Mouse (Mus musculus) heart, postnatal 0 days (tissue): ENCODE data around the gene Ripk4. TPM values are rescaled to one million over a fixed set of nuclear protein-coding genes. Genes with fewer than 3 reads are reported as not detected.
A peak's percentile ranks its signal among the peaks of the same experiment; 100 is the strongest.

Experiments
- ATAC-seq: fragments of 200-750 bp; cut with Nextera tagmentation; 2 replicates; pipeline ENCODE4 v1.8.0; 2017; ENCODE audit warnings: low read depth, moderate number of reproducible peaks, moderate library complexity; ENCODE audit not compliant: insufficient read depth
- DNase-seq: peaks from one replicate; pipeline ENCODE4 v3.0.0-alpha.2; 2016; ENCODE audit warnings: low spot score
- H3K27ac ChIP-seq: fragments of 300-500 bp; sonication (generic); 2 replicates; pipeline ENCODE4 v1.5.1; 2014; ENCODE audit warnings: low read depth, mild to moderate bottlenecking
- H3K27me3 ChIP-seq: fragments of 300-500 bp; sonication (generic); 2 replicates; pipeline ENCODE4 v1.6.1; 2014; ENCODE audit warnings: low read length, mixed read lengths; ENCODE audit not compliant: control insufficient read depth, insufficient read depth
- H3K36me3 ChIP-seq: fragments of 300-500 bp; sonication (generic); replicated peaks from 2 replicates; pipeline ENCODE4 v1.6.1; 2014; ENCODE audit warnings: low read length, mixed read lengths; ENCODE audit not compliant: control insufficient read depth, insufficient read depth
- H3K4me1 ChIP-seq: fragments of 300-500 bp; sonication (generic); 2 replicates; pipeline ENCODE4 v1.6.1; 2014; ENCODE audit warnings: antibody characterized with exemption; ENCODE audit not compliant: control insufficient read depth, insufficient read depth
- H3K4me2 ChIP-seq: fragments of 300-500 bp; sonication (generic); 2 replicates; pipeline ENCODE4 v1.6.1; 2014; ENCODE audit warnings: low read depth, mild to moderate bottlenecking, low read length, moderate library complexity
- H3K4me3 ChIP-seq: fragments of 300-500 bp; sonication (generic); 2 replicates; pipeline ENCODE4 v1.5.1; 2014; ENCODE audit warnings: low read depth, low read length
- H3K9ac ChIP-seq: fragments of 300-500 bp; sonication (generic); replicated peaks from 2 replicates; pipeline ENCODE4 v1.6.1; 2014; ENCODE audit warnings: low read depth, low read length, mixed read lengths
- H3K9me3 ChIP-seq: fragments of 300-500 bp; sonication (generic); replicated peaks from 2 replicates; pipeline ENCODE4 v1.6.1; 2016; ENCODE audit warnings: low read length; ENCODE audit not compliant: control insufficient read depth
- CTCF ChIP-seq: IDR thresholded peaks from 2 replicates; pipeline ENCODE4 v1.5.1; 2016; ENCODE audit warnings: antibody characterized with exemption, control low read depth, low read depth
- EP300 ChIP-seq: IDR thresholded peaks from 2 replicates; pipeline ENCODE4 v1.6.1; 2016; ENCODE audit warnings: antibody characterized with exemption, low read depth
- WGBS: fragments of 180-500 bp; shearing (Covaris S2); extraction: QIAGEN DNeasy Blood & Tissue Kit; methylation state at CpG from one replicate; pipeline ENCODE4 v1.1.7; 2014; 5-methylcytosine and 5-hydroxymethylcytosine counted together
- polyA plus RNA-seq: library from polyadenylated mRNA; unstranded; fragments of >200 nt; fragmentation: Nextera tagmentation; extraction: Ambion mirVana; gene quantifications from 2 replicates; pipeline ENCODE4 v1.2.1, GENCODE M21; 2015
- total RNA-seq: library from RNA; depleted of rRNA; stranded (reverse); fragments of >200 nt; gene quantifications from 2 replicates; pipeline ENCODE4 v1.2.3, GENCODE M21; 2014; ENCODE audit warnings: low replicate concordance; rRNA removed

Gene Ripk4
- total and polyA plus RNA-seq, 2 experiments from 2014 or later: 1.1 to 4.3 TPM

DNA sequence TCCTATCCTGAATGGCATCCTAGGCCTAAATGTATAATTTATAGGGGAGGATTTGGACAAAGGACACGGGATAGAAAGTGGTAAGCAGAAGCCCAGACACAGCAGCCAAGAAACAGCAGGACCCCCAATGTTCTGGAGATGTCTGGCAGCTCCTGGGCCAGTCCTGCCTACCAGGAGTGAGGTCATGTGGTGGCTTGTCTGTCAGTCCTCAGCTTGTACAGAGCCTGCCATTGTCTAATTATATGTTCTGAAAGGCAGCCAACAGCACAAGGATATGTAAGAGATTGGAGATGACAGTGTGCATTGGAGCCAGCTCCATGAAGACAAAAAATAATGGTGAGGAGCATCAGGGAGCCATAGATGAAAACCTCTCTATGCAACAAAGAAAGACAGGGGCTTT, 61.7 kb downstream of the Ripk4 start:
- H3K36me3 ChIP-seq: no peaks in the 10 kb centered on the region
- H3K4me2 ChIP-seq: no peak overlapping the region
- H3K9ac ChIP-seq: no peak overlapping the region
- ATAC-seq (peak; percentile 55; the same call in 1 of the 2 replicates), DNase-seq (no peak)
- WGBS: 35% methylated on average over 1 of the region's 1 CpGs
- H3K27ac ChIP-seq: no peak overlapping the region
- no peaks in the 10 kb centered on the region for H3K27me3 ChIP-seq
- H3K4me3 ChIP-seq: no peak overlapping the region
- H3K9me3 ChIP-seq: no peaks in the 10 kb centered on the region
- TF ChIP-seq EP300: no peak
- no peak for TF ChIP-seq CTCF
- 0 out of 2 replicates have a peak, but pooled peaks cover 11% of the 10 kb centered on the region for H3K4me1 ChIP-seq

GRCm38 (mm10) chr16:97697769-97698168, 65.8 kb downstream of the Ripk4 start:
- TF ChIP-seq EP300: no peak
- TF ChIP-seq CTCF: peak; percentile 36
- WGBS: 6% methylated on average over 1 of the region's 1 CpGs
- Histone ChIP-seq H3K9ac (no peak overlapping the region), H3K4me1 (0 out of 2 replicates have a peak, but pooled peaks cover 11% of the 10 kb centered on the region), H3K4me3 (no peak overlapping the region), H3K9me3 (no peaks in the 10 kb centered on the region), H3K27me3 (no peaks in the 10 kb centered on the region), H3K4me2 (no peak overlapping the region), H3K27ac (no peak overlapping the region), H3K36me3 (no peaks in the 10 kb centered on the region)
- no peak for DNase-seq
- peak; percentile 41; the same call in 1 of the 2 replicates for ATAC-seq

DNA sequence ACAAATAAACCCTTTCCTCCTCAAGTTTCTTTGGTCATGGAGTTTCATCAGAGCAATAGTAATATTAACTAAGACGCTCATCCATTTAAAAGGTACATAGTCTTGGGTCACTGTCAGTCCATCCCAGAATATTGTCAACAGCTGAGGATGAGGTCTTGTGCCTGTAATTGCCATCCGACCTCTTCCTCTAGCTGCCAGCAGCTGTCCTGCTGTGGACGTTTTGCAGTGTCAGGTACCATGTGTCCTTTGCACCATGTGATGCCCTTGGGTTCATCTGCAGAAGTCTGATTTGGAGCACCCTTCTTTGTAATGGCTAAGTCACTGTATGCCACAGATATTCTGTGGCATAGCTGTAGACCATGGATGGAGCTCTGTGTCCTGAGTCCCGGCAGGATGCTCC, 67.9 kb downstream of the Ripk4 start:
- Histone ChIP-seq H3K27me3 (no peaks in the 10 kb centered on the region), H3K4me1 (no peaks in the 10 kb centered on the region), H3K4me3 (no peak overlapping the region), H3K9ac (no peak overlapping the region), H3K27ac (no peak overlapping the region), H3K9me3 (no peaks in the 10 kb centered on the region), H3K36me3 (no peaks in the 10 kb centered on the region), H3K4me2 (no peak overlapping the region)
- no peak for DNase-seq
- no peak for ATAC-seq
- TF ChIP-seq CTCF (no peak), EP300 (no peak)
- WGBS: 65% methylated on average over 4 of the region's 4 CpGs

Other genes with a start within 250 kb of the Ripk4 start
- gene Fam3b, start 249.0 kb downstream of the Ripk4 start, total RNA-seq: not detected in 2 replicates
- gene Fam3b, start 249.0 kb downstream of the Ripk4 start, polyA plus RNA-seq: not detected in 2 replicates
- gene Tmprss2, start 152.6 kb downstream of the Ripk4 start, total RNA-seq: 0.19 and 7.1 TPM in 2 replicates
- gene Tmprss2, start 152.6 kb downstream of the Ripk4 start, polyA plus RNA-seq: 0.11 and 0.21 TPM in 2 replicates
- 1.4 and 23.7 TPM in 2 replicates for gene Prdm15, start 88.1 kb upstream of the Ripk4 start, total RNA-seq
- gene Prdm15, start 88.1 kb upstream of the Ripk4 start, polyA plus RNA-seq: 2.3 TPM in 2 replicates
- gene C2cd2, start 198.8 kb upstream of the Ripk4 start, total RNA-seq: 12.7 and 22.3 TPM in 2 replicates
- gene C2cd2, start 198.8 kb upstream of the Ripk4 start, polyA plus RNA-seq: 9.2 and 10.5 TPM in 2 replicates
- 17.3 and 36.1 TPM in 2 replicates for gene Zbtb21, start 198.8 kb upstream of the Ripk4 start, total RNA-seq
- gene Zbtb21, start 198.8 kb upstream of the Ripk4 start, polyA plus RNA-seq: 3.3 and 4.6 TPM in 2 replicates
- 3.7 and 4.2 TPM in 2 replicates for gene B230307C23Rik, start 233.5 kb upstream of the Ripk4 start, total RNA-seq
- gene B230307C23Rik, start 233.5 kb upstream of the Ripk4 start, polyA plus RNA-seq: 11.2 and 13.2 TPM in 2 replicates